Mouse (Mus musculus) heart, postnatal 10 days (tissue): ENCODE results near the gene Nrxn1. TPM values are rescaled to one million over a fixed set of nuclear protein-coding genes. Genes with fewer than 3 reads are reported as not detected.

ENCODE experiments used
- DNase-seq, 2 experiments: peaks; one replicate each; pipeline ENCODE4 v3.0.0; 2021
- intact Hi-C: fragments of 180-260 bp; cut with DNase I; formaldehyde crosslinking; loops from one replicate; pipeline ENCODE4 v1.15.1; 2025
- total RNA-seq, 2 experiments: library from RNA; stranded (reverse); gene quantifications; 2 replicates each; pipeline ENCODE4 v1.2.3; 2021

Nrxn1 gene
- total RNA-seq, 2 experiments from 2014 or later, result 0.84 to 2.2 TPM

DNA sequence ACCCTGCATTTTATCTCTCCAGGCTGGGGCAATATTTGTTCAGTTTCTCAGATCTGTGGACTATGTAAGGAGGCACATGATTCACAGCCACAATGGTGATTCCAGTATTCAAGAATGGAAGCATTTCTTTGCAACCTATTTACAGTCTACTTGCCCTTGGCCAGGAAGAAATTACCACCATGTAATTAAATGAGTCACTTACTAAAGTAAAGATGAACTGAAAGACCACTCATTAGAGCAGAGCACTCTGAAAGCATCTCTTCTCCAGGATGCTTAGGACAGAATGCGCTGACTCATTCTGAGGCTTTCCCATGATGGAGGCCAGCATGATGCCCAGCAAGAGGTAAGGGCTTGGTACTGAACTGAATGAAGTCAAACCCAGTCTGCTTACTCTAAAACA, 277.6 kb downstream of the Nrxn1 start:
- intact Hi-C loops, result no loop called here
- no peak for DNase-seq

DNA sequence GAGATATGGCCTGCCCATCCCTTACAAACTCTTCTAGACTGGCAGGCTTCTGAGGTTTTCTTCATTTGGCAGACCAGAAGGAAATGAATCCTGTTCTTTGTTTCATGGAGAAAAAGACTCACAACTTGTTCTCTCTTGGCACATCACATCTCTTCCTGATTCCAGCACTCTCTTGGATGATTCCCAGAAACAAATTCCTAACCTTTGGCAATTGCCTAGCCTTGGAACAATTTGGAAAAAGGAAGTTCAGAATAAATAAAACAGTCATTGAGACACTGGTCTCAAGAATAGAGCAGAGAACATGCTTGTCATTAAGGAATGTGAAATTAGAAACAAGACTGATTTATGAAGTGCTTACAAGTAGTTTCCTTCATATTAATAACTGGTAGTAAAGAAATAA, 279.1 kb downstream of the Nrxn1 start:
- DNase-seq, result peak; percentile 38 to 53
- intact Hi-C loops, result no loop called here

DNA sequence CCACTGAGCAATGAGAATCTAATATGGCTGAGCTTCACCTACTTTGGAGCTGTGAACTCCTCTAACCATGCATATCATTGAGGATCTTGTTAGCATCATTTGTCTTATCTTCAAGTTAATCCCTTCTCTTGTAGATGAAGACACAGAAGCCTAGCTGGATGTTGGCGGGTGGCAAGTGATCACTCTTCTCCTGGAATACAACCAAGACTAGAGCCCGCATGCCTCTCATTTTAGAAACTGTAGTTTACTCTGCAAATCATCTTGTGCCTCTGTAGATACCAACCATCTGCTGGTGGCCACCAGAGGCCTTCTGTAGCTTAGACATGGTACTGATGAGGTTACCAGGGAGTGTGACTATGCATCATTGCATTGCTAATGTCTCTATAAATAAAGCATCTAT, 280.4 kb downstream of the Nrxn1 start:
- DNase-seq, result no peak
- intact Hi-C loops, result no loop called here

DNA sequence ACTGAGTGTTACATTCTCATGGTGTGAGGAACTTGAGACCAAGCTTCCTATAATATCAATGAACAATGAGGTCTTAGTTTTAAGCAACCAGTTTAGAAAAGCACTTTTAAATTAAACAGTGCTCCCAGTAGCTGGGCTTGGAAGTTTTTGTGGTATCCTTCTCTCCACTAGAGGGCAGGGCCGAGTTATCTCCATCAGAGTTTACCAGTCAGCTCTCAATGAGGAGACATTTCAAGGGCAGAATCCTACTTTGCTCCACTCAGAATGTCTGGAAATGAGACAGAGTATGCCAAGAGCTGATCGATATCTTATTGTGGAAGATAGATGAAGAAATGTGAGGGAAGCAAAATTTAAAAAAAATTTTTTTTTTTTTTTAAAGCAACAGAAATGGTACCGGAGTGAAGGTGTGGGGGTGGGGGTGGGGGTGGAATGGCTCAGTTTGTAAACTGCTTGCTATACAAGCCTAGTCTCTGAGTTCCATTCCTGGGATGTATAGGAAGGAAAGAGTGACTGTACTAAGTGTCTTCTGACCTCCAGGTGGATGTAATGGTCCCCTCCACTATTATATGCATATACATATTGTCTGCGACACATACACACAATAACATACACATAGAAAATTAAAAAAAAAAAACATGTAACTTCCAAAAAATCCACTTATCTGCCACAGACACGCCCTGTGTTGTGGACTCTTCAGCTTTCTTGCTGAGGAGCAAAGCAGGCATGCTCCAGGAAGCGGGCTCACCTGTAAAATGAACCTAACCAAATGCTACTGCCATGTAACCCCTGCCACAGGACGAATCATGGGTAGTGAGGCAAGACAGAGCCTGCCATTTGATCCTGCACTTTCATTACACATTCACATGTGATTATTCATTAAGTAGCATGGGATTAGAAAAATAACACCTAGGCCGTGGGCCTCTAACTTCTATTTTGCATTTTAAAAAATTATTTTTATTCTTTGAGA, 283.4 kb downstream of the Nrxn1 start:
- intact Hi-C loops, result no loop called here
- DNase-seq, result peak; percentile 54 to 73

DNA sequence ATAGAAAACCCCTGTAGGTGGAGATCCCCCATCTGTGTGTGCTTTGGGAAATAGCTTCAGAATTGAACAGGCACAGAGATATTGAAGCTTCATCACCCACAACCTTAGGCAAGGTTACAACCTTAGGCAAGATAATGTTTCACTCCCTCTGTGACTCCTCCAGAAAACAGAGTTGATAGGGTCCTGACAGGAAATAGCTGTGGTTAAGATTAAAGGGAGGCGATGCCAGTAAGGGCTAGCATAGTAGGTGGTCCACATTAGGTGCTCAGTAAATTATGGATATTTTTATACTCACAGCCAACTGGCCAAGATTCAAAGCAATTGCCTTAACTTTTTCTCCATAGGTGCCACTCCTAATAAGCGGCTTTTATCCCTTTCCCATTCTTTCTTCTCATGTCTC, 284.6 kb downstream of the Nrxn1 start:
- intact Hi-C loops, result no loop called here
- no peak for DNase-seq

DNA sequence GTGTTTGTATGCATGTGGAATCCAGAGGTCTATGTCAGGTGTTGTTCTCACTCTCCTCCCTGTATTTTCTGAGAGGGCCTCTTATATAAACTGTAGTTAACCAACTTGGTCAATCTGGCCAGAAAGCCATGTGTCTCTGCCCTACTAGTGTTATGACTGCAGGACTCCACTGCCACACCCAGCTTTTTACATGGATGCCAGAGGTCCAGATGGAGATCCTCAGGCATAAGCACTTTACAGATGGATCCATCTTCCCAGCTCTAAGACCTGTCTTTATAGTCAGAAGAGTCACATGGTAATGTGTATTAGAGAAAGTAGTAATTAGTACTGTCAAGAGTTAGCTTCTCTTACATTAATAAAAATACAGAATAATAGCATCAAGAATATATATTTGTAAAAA, 285.7 kb downstream of the Nrxn1 start:
- no peak for DNase-seq
- intact Hi-C loops, result no loop called here

DNA sequence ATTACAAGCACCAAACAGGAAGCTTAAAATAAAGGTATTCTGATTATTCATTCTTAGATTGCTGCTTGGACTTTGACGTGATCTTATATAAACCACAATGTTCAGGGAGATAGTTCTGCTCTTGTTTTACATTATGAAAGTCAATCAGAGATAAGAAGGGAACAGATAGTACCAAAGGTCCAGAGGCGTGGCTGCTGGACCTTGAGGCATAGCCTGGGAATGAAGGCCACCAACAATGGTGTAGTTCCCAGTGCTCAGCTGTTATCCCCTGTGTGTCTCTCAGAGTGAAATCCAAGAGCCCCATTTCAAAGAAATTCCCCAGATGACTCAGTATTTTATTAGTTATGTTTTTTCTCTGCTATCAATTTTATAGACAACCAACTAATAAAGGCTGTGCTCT, 294.2 kb downstream of the Nrxn1 start:
- intact Hi-C loops, result no loop called here
- no peak for DNase-seq

DNA sequence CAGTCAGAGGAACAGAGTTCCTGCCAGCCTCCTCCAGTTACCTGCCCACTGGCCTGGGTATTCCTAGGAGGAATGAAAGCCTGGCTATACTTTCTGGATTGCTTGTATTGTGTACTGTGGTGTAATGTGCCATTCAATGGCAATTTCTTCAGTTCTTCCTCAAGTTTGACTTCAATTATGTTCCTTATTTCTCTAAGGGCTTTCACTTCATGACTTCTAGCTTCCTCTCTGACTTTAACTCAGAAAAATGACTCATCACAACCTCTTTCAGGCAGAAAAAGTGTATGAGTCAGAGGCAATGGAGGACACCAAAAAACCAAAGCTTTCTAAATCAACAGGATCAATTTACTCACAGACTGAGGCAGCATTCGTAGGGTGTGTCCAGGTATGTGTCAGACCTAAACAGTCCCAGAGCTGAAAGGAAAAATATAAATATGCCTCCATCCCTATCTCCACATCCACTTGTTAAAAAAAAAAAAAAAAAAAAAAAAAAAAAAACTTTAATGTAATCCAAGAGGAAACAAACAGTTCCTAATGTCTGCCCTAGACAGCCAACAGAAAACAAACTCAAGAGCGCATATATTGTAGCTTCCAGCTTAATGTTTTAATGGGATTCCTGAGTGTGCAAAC, 295.1 kb downstream of the Nrxn1 start:
- intact Hi-C loops, result no loop called here
- no peak for DNase-seq

DNA sequence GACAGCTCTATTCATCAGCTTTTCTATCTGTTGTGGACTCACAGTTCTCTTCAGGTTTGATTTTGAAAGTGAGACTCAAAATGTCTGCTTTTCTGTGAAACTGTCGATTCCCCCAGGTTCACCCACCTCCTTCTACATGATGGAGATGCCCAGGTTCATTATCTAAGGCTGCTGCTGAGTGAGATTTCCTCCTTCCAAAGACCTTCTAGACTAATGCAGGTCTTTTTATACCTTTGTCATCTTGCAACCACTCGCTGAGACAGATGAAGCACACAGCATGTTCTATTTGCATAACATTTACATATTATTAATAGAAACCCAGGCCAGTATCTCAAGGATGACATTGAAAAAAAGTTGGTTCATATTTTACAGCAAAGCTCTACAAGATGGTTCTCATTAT, 295.9 kb downstream of the Nrxn1 start:
- intact Hi-C loops, result no loop called here
- no peak for DNase-seq

DNA sequence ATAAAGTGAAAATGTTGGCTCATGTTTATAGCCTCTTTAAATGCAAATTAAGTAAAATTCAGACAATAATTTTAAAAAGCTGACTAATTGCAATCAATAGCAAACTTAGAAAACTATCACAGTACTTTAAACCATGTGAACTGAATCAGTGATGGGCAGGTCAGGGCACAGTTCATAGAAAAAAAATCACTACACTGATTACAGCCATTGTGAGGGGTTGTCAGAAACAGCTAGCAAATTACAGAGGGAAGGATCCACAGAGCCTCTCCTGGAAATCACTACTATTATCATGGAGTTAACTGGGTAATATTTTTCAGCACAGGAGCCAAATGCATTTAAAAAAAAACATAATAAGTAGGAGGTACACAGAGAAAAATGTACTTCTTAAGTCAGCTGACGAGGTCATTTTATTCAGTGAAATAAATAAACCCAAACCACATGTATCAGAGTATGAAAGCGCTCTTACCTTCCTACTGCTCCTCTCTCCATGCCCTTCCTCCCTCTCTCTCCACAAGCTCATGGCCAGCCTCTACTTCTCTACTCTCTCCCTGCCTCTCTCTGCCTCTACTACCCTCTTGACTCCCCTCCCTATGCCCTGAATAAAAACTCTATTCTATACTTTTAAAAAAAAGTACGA, 304.3 kb downstream of the Nrxn1 start:
- no peak for DNase-seq
- intact Hi-C loops, result no loop called here

DNA sequence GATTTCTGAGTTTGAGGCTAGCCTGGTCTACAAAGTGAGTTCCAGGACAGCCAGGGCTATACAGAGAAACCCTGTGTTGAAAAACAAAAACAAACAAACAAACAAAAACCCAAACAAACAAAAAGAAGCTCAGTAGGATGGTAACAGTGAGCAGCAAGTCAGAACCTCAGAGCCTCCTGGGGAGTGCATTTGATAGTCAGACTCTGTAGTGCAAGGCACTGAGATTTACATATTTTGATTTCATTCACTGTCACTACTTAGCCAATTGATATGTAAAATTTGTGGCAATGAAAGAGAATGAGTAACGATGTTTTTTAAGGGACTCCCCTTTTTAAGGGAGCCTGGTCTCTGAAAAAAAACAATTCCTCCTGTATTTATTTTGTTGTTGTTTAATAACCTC, 304.8 kb downstream of the Nrxn1 start:
- intact Hi-C loops, result no loop called here
- DNase-seq, result no peak

DNA sequence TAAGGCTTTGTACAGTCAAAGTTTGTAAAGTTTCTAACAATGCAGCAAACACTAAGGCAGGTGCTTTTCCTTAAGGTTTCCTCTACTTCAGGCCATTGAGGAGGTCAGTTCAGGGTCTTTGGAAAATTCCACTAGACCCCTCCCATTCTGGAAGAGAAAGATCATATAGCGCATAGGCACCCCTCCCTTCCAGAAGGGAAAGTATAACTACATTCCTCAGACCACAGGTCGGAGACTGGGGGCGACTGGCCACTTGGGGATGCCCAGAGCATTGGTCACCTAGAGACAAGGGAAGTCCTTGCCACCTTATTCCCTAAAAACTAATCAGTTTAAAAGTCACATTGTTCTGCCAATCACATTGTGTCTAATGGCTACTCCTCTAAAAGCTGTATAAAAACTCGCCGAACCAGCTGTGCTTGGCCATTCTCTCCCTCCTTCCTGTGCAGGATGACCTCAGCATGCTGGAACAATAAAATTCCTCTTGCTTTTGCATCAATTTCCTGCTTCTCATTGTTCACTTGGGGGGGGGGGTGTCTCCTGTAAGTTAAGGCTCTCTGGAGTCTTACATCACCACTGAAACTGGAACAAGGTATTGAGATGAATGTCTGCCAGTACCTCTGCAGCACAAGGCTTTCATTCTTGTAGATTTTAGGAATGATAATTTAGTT, 305.6 kb downstream of the Nrxn1 start:
- DNase-seq, result no peak
- intact Hi-C loops, result no loop called here

DNA sequence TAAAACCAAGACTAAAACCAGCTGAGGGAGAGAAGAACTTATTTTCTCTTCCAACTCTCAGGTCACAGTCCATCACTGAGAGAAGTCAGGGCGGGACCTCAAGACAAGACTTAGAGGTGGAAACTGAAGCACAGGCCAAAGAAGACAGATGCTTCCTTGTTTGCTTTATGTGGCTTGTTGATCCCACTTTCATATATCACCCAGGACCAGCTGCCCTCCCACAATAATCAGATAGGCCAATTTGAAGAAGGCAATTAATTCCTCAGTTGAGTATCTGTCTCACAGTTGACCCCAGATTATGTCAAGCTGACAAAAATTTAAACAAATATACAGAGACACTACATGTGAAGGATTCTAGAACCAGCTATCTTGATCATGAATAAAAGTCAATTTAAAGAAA, 312.4 kb downstream of the Nrxn1 start:
- intact Hi-C loops, result no loop called here
- no peak for DNase-seq

DNA sequence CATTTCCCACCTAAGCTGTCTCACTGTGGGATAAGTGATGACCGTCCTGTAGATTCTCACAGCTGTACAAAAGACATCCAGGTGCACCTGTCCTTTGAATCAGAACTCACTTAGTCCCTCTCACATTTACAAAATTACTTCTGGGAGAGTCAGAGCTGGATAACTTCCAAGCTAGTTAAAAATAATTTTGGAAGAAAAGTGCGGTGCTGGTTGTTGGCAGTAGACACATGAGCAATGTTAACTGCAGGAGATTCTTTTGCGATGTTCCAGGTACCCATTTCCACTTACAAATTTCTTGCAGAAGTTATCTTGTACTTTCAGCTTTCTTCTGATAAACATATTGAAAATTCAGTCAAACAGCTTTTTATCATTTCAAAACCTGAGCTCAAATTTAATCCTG, 317.5 kb downstream of the Nrxn1 start:
- intact Hi-C loops, result loop anchor here (10.0 kb wide), 1 partner anchor 151 kb away; no protein-coding TSS in a partner anchor
- no peak for DNase-seq

DNA sequence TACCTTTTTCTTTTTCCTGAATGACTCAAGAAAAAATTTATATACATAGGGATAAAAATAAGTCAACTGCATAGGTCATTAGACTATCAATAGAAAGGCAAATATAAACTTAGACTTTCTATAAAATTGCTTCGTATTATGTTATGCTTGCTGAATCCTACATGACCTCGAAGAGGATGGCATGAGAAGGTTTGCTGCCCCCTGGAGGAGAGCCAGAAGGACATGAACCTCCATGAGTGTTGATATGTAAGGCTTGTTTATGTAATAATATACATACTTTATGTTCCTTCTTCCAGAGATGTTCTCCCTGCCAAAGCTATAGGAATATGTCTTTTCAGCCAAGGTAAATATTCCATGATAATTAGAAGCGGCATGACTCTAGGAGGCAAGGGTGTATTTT, 319.6 kb downstream of the Nrxn1 start:
- DNase-seq, result no peak
- intact Hi-C loops, result loop anchor here (10.0 kb wide), 1 partner anchor 148 kb away; no protein-coding TSS in a partner anchor

DNA sequence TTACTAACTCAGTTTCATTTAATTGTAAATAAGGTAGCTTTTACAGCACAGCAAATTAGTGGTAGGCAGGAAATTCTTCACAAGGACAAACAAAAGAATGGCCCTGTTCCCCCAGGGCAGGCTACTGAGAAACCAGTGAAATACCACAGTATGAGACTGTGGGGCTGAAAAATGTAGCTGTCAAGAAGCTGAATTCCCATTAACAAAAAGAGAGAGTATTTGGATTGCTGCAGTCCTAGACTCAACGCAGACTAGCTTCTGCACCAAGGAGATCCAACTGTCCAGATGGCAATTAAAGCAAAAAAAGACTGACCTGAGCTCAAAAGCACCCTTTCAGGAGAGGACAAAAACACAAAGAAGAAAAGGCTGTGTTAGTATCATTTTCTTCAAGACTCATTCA, 324.7 kb downstream of the Nrxn1 start:
- DNase-seq, result no peak

DNA sequence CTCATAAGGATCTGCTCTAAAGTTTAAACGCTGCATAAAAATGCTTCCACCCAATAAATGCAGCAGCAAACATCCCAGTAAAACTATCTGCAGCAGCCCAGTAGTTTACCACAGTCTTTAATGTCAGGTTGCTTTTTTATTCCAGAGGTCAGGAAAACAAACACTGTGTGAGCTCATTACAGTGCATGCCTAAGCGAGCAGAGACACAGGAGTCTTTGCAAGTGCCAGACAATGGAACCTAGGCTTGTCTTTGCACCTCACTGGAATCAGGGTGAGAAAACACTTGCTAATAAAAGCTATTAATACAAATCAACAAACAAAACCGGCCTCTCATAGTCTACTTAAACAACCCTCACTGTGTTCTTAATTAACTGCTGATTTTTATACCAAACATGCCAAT, 365.7 kb downstream of the Nrxn1 start:
- intact Hi-C loops, result no loop called here

More for the DNA sequence above, 324.7 kb downstream of the Nrxn1 start:
- intact Hi-C loops, result no loop called here

DNA sequence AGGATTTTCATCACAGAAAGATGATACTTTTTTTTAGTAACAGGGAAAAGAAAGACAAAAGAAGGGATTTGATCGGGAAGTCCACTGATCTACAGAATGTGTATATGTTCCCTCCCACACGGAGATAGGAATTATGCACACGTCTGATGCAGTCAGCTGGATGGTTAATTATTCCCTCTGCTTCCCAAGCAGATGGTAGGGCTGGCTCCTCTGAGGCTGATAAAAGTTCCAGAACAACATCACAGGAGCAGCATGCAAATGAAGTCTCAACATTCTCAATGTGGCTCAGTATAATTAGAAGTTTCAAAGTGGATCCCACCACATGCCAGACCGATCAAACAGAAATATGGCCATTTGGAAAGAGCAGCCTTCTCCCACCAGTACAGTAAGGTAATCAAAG, 388.1 kb downstream of the Nrxn1 start:
- intact Hi-C loops, result no loop called here
- DNase-seq, result no peak

More for the DNA sequence above, 365.7 kb downstream of the Nrxn1 start:
- DNase-seq, result no peak

DNA sequence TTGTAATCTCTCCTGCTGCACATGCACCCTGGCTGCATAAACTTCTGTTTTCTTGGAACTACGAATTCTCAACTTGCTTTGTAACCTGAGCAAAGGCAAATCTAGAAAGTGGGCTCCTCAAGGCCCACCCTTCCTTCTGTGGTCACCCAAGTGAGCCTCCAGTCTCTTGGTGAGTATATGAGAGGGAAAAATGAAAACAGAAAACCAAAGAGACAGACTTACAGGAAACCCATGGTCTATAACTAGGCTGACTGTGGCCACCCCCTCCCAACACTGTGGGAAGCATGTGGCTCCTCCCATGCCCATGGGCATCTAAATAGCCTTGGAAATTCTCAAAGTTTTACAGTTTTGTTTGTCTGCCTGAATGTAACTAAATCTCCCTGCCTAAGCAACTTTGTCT, 390.2 kb downstream of the Nrxn1 start:
- intact Hi-C loops, result no loop called here
- no peak for DNase-seq

DNA sequence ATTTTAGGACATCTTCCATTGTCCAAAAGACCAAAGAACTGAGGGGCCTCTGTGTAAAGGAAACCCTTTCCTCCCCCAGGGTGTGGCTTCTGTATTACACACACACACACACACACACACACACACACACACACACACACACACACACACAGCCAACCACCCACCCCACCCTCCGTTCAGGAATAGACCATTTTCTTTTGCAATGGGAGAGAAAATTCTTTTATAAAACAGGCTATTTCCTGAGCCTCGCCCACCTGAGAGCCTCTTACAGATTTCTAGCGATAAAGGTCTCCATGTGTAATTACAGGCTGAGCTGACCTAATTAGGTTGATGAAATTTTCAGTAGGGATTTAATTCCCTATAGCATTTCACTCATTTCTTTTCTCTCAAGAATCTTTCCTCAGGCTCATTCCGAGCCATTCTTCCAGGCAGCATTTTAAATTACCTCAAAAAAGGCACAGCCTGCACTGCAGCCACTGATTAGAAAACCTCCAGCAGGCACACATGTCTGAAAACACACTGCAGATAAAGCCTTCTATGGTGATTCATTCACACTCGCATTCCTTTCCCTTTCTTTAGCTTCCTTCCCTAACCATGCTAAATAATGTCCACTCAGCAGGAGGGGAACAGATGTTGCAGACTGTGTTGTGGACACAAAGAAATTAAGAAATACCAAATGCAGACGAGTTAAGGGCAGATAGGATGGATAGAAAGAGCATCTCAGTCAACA, 396.6 kb downstream of the Nrxn1 start:
- intact Hi-C loops, result no loop called here
- DNase-seq, result no peak
